Mouse (Mus musculus) bone marrow macrophage, adult 2 months (primary cell): ENCODE results near the gene Klhdc1.

Experiments used
- CTCF ChIP-seq: IDR thresholded peaks from 2 replicates; pipeline ENCODE4 v1.5.1; 2012; ENCODE audit warnings: low read depth, mild to moderate bottlenecking, low read length, moderate library complexity
- POLR2A ChIP-seq: IDR thresholded peaks from 2 replicates; pipeline ENCODE4 v1.6.1; 2012; ENCODE audit warnings: mild to moderate bottlenecking, low read depth, low read length, borderline replicate concordance

DNA sequence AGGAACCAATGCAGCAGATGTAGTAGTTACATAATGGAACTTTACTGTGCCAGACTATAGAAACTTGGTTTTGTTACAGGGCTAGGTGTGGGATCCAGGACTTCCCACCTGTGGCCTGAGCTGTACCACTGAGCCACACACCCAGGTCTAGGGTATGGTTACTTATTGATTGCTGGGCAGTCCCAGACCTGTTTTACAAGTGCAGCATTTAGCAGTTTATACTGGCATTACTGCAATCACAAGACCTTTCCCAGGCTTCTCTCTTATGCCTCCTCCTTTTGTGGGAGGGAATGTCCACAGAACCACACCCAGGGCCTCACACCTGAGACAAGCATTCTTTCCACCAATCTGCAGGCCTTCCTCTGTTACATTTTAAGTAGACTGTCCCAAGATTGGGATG is 42.0 kb upstream of the Klhdc1 start:
- TF ChIP-seq CTCF, result no peak
- no peak for TF ChIP-seq POLR2A
